Mouse (Mus musculus) Patski (cell line): ENCODE results near the gene Ddhd1. TPM values are rescaled to one million over a fixed set of nuclear protein-coding genes. Genes with fewer than 3 reads are reported as not detected.
A peak's percentile ranks its signal among the peaks of the same experiment; 100 is the strongest.

ENCODE experiments used
- ATAC-seq: fragments of 100-300 bp; one replicate; pipeline ENCODE4 v1.8.0; 2021
- CTCF ChIA-PET: fragments of 350-600 bp; sonication (Branson Sonifier 250); formaldehyde crosslinking; loops from one replicate; lab custom pipeline; 2022; ENCODE audit warnings: inconsistent platforms; lab: Charles Lee
- POLR2A ChIA-PET: fragments of 350-600 bp; sonication (Branson Sonifier 250); formaldehyde crosslinking; loops from one replicate; lab custom pipeline; 2022; ENCODE audit warnings: antibody characterized with exemption, inconsistent platforms; lab: Charles Lee
- DNase-seq: peaks from one replicate; pipeline ENCODE4 v3.0.0-alpha.2; 2011; ENCODE audit warnings: low read depth, low spot score
- H3K27me3 ChIP-seq: fragments of 371-371 bp; one replicate; pipeline ENCODE4 v1.5.1; 2021
- CTCF ChIP-seq: fragments of 100-300 bp; IDR thresholded peaks from one replicate; pipeline ENCODE4 v1.5.1; 2021
- in situ Hi-C: fragments of 300-500 bp; cut with MboI; formaldehyde crosslinking; loops from 3 replicates; pipeline ENCODE4 v1.11.1; 2018; ENCODE audit warnings: low pct_unique_long_range_greater_than_20kb, mixed read lengths
- polyA plus RNA-seq: library from polyadenylated mRNA; unstranded; gene quantifications from one replicate; pipeline ENCODE4 v1.2.3, GENCODE M21; 2021

Gene Ddhd1
- polyA plus RNA-seq, 1 experiment from 2014 or later: 30.9 TPM

- CTCF ChIA-PET: interaction anchor here (1.4 kb wide), 1 partner anchor 67 kb away, joined by 3 read pairs; no protein-coding TSS in a partner anchor
- POLR2A ChIA-PET: no interaction called here
- no peak for ATAC-seq
- no peak for DNase-seq
- in situ Hi-C loops: no loop called here
- TF ChIP-seq CTCF: no peak
- H3K27me3 ChIP-seq: no peaks in the 10 kb centered on the region
Measured at GRCm38 (mm10) chr14:45618351-45618750, 39.6 kb downstream of the Ddhd1 start.

GRCm38 (mm10) chr14:45616526-45616925, 41.4 kb downstream of the Ddhd1 start:
- DNase-seq: no peak
- TF ChIP-seq CTCF: no peak
- ChIA-PET CTCF (interaction anchor here (1.0 kb wide), 1 partner anchor 13 kb away, joined by 3 read pairs; no protein-coding TSS in a partner anchor), POLR2A (interaction anchor here (0.6 kb wide), 1 partner anchor 33 kb away, joined by 3 read pairs; no protein-coding TSS in a partner anchor)
- no peaks in the 10 kb centered on the region for H3K27me3 ChIP-seq
- in situ Hi-C loops: no loop called here
- ATAC-seq: no peak

DNA sequence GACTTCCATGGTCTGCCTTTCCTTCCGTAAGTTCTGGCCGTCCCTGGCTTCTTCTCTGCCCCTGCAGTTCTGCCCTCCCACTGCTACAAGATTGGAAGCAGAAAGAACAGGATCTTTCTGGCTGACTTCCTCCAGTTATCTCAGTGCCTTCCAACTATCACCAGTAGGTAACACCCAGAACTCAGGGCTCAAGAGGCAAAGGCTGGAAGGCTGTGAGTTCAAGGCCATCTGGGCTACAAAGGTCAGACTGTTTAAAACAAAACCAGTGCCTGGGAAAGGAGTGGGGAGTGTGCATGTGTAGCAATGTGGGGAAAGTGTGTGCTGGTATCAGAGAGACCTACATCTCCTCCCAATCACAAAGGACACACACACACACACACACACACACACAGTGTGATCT, 42.2 kb downstream of the Ddhd1 start:
- no peaks in the 10 kb centered on the region for H3K27me3 ChIP-seq
- in situ Hi-C loops: no loop called here
- CTCF ChIA-PET: no interaction called here
- ATAC-seq (no peak), DNase-seq (no peak)
- POLR2A ChIA-PET: interaction anchor here (0.6 kb wide), 1 partner anchor 34 kb away, joined by 3 read pairs; no protein-coding TSS in a partner anchor
- TF ChIP-seq CTCF: no peak

DNA sequence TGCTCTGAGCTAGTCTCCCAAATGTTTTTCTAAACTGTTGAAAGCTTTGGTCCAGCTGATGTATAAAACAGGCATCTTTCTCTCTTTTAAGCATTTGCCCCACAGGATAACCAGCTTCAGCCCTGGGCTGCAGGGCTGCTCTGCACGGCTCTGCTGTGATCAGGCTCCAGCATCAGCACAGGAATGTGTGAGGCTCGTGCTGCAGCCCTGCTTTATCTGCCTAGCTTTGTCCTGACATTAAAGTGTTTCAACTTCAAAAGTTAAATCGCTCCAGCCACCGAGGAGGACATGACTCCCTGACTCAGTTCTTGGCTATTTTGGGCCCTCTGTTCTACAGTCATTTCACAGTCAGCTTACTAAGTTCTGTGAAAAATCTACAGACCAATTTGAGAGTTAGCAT, 43.1 kb downstream of the Ddhd1 start:
- no peak for DNase-seq
- no peak for ATAC-seq
- in situ Hi-C loops: no loop called here
- CTCF ChIA-PET: no interaction called here
- TF ChIP-seq CTCF: no peak
- H3K27me3 ChIP-seq: no peaks in the 10 kb centered on the region
- POLR2A ChIA-PET: no interaction called here

GRCm38 (mm10) chr14:45614406-45614805, 43.5 kb downstream of the Ddhd1 start:
- POLR2A ChIA-PET: no interaction called here
- no peak for TF ChIP-seq CTCF
- no peaks in the 10 kb centered on the region for H3K27me3 ChIP-seq
- in situ Hi-C loops: no loop called here
- ATAC-seq: no peak
- CTCF ChIA-PET: no interaction called here
- no peak for DNase-seq

DNA sequence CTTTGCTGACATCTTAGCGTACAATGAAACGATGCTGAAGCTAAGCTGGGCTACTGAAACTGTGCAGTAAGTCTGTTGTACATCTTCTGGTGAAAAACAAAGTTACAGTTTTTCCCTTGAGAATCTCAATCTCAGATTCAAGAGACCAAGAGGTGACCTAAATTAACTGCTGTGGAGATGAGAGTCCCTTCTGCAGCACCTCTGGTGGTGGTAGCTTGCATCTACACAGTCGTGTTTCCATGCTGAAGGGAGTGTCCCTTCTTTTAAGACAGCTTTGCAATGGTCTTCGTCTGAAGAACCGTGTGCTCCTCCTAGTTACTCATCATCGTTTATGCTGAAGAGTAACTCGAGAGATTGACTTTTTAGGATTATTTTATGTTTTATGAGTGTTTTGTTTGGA, 46.3 kb downstream of the Ddhd1 start:
- ChIA-PET POLR2A (no interaction called here), CTCF (interaction anchor here (1.2 kb wide), 1 partner anchor 10 kb away, joined by 4 read pairs; no protein-coding TSS in a partner anchor)
- in situ Hi-C loops: no loop called here
- TF ChIP-seq CTCF: no peak
- DNase-seq: no peak
- no peak for ATAC-seq
- H3K27me3 ChIP-seq: no peaks in the 10 kb centered on the region

DNA sequence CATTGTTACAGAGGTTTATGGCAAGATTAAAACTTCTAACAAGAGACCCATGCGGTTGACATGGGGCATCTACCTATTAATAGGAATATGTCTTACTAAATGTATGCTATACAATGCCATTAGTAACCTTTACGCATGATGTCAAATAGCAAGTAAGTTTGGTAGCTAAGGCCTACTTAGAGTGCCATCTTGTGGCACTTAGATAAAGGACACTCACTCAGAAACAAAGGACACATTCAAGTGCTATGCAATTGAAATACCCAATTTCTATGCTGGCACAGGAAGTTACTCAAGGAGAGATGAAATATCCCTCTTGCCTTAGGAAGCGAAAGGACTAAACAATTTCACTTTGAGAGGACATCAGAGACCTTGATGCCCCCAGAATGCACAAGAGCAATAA, 55.9 kb downstream of the Ddhd1 start:
- no peak for DNase-seq
- in situ Hi-C loops: no loop called here
- POLR2A ChIA-PET: no interaction called here
- H3K27me3 ChIP-seq: no peaks in the 10 kb centered on the region
- TF ChIP-seq CTCF: peak; percentile 53
- CTCF ChIA-PET: interaction anchor here (1.2 to 2.3 kb wide), 3 partner anchors 8 to 177 kb away, joined by 3 to 5 read pairs (median 3); no protein-coding TSS in a partner anchor
- no peak for ATAC-seq

GRCm38 (mm10) chr14:45600587-45600986, 57.4 kb downstream of the Ddhd1 start:
- DNase-seq (no peak), ATAC-seq (no peak)
- no peaks in the 10 kb centered on the region for H3K27me3 ChIP-seq
- CTCF ChIA-PET: interaction anchor here (2.3 kb wide), 1 partner anchor 176 kb away, joined by 5 read pairs; no protein-coding TSS in a partner anchor
- POLR2A ChIA-PET: no interaction called here
- in situ Hi-C loops: no loop called here
- no peak for TF ChIP-seq CTCF

GRCm38 (mm10) chr14:45597855-45598254, 60.1 kb downstream of the Ddhd1 start:
- POLR2A ChIA-PET: no interaction called here
- CTCF ChIA-PET: no interaction called here
- ATAC-seq (no peak), DNase-seq (no peak)
- in situ Hi-C loops: no loop called here
- no peak for TF ChIP-seq CTCF
- no peaks in the 10 kb centered on the region for H3K27me3 ChIP-seq

- no peak for ATAC-seq
- CTCF ChIA-PET: interaction anchor here (0.6 kb wide), 1 partner anchor 55 kb away, joined by 3 read pairs; no protein-coding TSS in a partner anchor
- in situ Hi-C loops: no loop called here
- H3K27me3 ChIP-seq: no peaks in the 10 kb centered on the region
- DNase-seq: no peak
- no peak for TF ChIP-seq CTCF
- POLR2A ChIA-PET: interaction anchor here (0.5 kb wide), 1 partner anchor 47 kb away, joined by 5 read pairs; no protein-coding TSS in a partner anchor
Measured at GRCm38 (mm10) chr14:45593261-45593660, 64.7 kb downstream of the Ddhd1 start.

DNA sequence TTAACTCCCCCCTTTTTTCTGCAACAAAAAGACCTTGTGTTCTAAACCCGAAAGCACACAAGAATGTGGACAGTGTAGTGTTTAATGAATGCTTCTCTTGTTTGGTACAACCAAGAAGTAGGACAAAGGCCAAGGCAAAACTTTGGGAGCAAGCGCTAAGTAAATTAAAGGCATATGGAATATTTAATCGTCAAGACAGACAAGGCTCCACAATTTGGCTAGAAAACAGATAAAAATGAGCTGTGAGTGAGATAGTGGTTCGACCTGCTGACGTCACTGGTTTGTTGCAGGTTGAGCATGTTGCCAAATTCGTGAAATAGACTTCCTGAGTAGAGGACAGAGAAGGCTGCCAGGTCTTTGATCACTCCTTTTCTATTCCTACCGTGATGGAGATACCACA, 69.5 kb downstream of the Ddhd1 start:
- H3K27me3 ChIP-seq: no peaks in the 10 kb centered on the region
- no peak for TF ChIP-seq CTCF
- in situ Hi-C loops: no loop called here
- ATAC-seq (no peak), DNase-seq (no peak)
- POLR2A ChIA-PET: no interaction called here
- CTCF ChIA-PET: no interaction called here
